Mouse (Mus musculus) monocyte, adult 2 months (primary cell): ENCODE data around the gene Olfr1233.

Experiments used
- DNase-seq, 2 experiments: peaks; one replicate each; pipeline ENCODE4 v3.0.0; 2022; ENCODE audit warnings: low spot score in 2 of 2, low read depth in 1 of 2

The Olfr1233 gene

DNA sequence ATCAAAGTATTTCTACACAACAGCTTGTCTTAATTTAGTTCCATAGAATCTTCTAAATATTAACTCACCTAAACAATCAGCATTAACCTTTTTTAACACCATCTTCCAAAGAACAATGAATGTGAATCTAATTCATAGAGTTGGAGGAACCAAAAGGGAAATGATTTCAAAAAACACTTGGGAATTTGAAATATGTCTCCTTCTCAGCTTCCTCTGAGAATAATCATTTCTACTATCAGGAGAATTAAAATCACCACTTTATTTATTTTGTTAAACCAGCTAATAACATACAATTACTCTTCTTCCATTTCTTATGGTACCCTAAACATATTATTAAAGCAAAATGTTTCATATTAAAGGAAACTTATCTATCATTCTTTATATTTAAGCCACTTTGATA, at the start of gene Olfr1233:
Gene Olfr1233 (minus strand): TSS at position 101 of the 400 bp plus-strand sequence.
- no peak for DNase-seq

DNA sequence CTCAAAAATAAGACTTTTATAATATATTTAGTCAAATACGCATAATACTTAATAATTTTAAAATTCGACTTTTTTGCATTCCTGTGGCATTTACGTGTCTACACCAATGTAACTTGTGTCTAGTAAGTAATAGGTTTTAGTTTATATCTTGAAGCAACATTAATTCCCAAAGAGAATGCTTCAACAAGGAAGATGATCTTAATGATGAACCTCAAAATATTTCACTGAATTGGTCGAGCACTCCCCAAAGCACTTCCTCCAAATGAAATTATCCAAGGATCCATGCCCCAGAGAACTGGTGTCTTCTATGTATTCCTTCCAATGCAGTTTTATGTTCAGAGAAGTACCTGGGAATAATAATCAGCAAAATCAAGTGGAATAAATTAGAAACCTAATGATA, 22.6 kb upstream of the Olfr1233 start, which contains the start of gene Olfr1234:
Gene Olfr1234 (minus strand): TSS at position 101 of the 400 bp plus-strand sequence.
- DNase-seq: no peak

DNA sequence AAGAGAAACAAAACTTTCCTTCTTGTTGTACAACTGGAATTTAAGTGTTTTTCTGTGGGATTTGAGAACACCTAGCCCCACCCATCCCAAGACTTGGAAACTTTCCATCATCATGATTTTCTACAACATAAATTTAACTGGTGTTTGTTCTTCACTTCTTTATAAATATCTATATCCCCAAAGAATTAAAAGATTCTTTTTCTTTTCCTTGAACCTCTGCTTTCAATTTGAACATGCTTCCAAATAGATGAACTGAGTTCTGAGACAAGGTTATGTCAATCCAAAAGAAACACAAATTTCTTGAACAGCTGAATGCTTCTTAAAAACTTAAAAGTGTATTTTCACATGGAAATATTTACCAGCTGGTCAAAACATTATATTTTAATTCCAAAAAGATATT, 12.6 kb downstream of the Olfr1233 start, which contains the start of gene Olfr1232:
Gene Olfr1232 (minus strand): TSS at position 101 of the 400 bp plus-strand sequence.
- DNase-seq: no peak

DNA sequence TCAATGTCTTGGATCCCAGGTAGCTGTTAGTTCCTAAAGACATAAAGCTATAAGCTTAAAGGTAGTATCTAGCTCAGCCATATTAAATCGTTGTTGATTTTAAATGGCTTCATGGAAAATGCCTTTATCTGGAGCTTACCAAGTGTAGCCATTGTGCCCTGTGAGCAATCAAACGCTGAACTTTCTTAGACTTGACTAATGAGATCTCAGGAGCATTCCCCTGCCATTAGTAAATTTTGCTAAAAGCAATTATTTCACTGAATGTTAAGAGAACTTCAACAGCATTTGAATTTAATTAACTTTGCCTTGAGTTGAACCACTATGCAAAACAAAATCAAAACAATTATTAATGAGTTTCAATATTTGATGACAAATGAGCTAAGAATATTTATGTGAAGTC, 35.2 kb downstream of the Olfr1233 start, which contains the start of gene Olfr1231:
Gene Olfr1231 (minus strand): TSS at position 101 of the 400 bp plus-strand sequence.
- DNase-seq: no peak

DNA sequence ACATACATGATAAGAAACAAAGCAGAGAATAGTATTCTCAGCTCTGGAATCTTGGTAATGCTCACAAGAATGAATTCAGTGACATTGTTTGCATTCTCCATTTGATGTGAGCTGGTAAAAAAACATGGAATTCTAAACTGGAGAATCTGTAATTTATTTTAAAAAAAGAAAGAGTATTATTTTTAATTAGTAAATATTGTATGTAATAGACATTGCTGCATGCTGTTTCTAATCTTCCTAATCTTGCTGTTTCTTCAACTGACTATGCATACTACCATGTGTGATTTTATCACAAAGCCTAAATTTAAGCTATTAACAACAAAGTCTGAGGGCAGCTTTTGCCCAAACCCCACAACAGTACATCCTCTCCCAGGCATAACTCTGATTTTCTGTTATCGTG, 45.0 kb downstream of the Olfr1233 start, which contains the start of gene Olfr1230:
Gene Olfr1230 (minus strand): TSS at position 101 of the 400 bp plus-strand sequence.
- no peak for DNase-seq

DNA sequence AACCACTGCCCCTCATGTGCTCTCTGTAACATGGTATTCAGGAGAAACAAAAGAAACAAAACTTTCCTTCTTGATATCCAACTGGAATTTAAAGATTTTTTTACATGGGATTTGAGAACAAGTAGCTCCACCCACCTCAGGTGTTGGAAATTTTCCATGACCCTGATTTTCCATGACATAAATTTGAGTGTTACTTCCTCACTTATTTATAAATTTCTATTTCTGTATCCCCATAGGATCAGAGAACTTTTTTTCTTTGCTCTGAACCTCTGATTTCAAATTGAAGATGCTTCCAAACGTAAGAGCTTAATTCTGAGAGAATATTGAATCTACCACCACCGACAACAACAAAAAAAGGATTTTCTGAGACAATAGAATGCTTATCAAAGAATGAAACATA, 54.3 kb downstream of the Olfr1233 start, which contains the start of gene Olfr1229:
Gene Olfr1229 (minus strand): TSS at position 101 of the 400 bp plus-strand sequence.
- no peak for DNase-seq
